Mouse (Mus musculus): ENCODE data around the gene Trim56. TPM values are rescaled to one million over a fixed set of nuclear protein-coding genes. Genes with fewer than 3 reads are reported as not detected.

Gene Trim56
- total and polyA plus RNA-seq, 2 experiments, result 4.3 to 9.3 TPM

DNA sequence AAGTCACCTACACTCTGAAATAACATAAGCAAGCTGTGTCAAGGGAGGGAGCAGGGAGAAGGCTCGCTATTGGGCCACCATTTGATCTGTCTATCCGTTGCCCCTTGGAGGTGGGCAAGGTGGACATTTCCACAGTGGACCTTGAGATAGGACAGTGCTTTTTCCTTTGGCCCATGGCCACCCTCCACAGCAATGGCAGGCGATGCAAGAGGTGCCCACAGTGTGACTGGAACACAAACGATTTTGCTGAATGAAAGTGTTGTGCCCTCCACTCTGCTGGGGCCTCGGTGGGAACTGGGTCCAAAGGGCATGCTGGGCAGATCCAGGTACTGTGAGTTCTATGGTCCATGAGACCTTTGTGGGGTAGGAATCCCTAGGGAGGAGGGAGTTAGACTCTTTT lies 53.4 kb downstream of the Trim56 start:
- Histone ChIP-seq H3K9ac (ENCODE audit: low read depth, low read length) (no peak overlapping the region), H3K36me3 (ENCODE audit: control insufficient read depth, insufficient read depth, low read length) (no peaks in the 10 kb centered on the region), H3K27ac (replicated peaks; ENCODE audit: insufficient read depth, low read depth, low read length) (no peak overlapping the region), H3K79me2 (ENCODE audit: control insufficient read depth, insufficient read depth, low read length) (no peaks in the 10 kb centered on the region), H3K27me3 (ENCODE audit: control insufficient read depth, insufficient read depth, low read length) (no peaks in the 10 kb centered on the region), H3K4me1 (ENCODE audit: control insufficient read depth, insufficient read depth, low read length) (no peaks in the 10 kb centered on the region), H3K4me3 (ENCODE audit: insufficient read depth, low read depth, low read length) (no peak overlapping the region)
- WGBS, result 75% methylated on average over 5 of the region's 5 CpGs
- DNase-seq (ENCODE audit: extremely low read depth, low read depth, low spot score), result no peak
- TF ChIP-seq POLR2A (IDR thresholded peaks at IDR 0.05; ENCODE audit: extremely low read depth, insufficient read depth, low read length) (no peak), CTCF (IDR thresholded peaks at IDR 0.05; ENCODE audit: low read depth, low read length) (no peak)

DNA sequence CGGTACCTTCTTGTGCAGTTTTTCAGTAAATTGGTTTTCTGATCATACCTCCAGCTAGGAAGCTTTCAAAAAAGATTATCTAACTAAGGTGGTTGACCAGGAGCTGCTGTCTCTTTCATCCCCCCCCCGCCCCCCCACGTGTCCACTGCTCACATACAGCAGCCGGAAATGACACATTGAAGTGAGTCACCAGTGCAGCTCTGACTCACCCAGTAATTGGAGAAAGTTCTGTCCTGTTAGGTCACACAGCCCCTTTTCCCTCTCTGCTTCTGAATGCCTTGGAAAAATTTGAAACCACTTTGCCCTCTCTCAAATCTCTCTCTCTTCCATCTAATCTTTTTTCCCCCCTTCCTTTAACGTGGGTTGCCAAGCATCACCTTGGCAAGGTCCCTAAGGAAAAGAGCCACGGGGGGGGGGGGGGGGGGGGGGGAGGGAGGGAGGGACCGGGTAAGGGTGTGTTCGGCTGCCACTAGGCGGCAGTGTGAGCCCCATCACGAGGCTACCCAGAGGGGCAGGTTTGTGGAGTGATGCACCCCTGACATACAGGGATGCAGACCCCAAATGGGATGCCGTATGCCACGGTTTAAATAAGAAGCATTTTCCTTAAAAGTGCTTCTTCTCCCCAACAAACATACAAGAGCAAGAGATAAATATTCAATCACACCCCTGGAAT lies 54.1 kb downstream of the Trim56 start:
- no peaks in the 10 kb centered on the region for H3K36me3 ChIP-seq (ENCODE audit: control insufficient read depth, insufficient read depth, low read length)
- WGBS, result 30% methylated on average over 11 of the region's 12 CpGs
- no peaks in the 10 kb centered on the region for H3K4me1 ChIP-seq (ENCODE audit: control insufficient read depth, insufficient read depth, low read length)
- H3K9ac ChIP-seq (ENCODE audit: low read depth, low read length), result no peak overlapping the region
- H3K27me3 ChIP-seq (ENCODE audit: control insufficient read depth, insufficient read depth, low read length), result no peaks in the 10 kb centered on the region
- DNase-seq (ENCODE audit: extremely low read depth, low read depth, low spot score), result no peak
- no peaks in the 10 kb centered on the region for H3K79me2 ChIP-seq (ENCODE audit: control insufficient read depth, insufficient read depth, low read length)
- TF ChIP-seq CTCF (IDR thresholded peaks at IDR 0.05; ENCODE audit: low read depth, low read length) (peak; percentile 80), POLR2A (IDR thresholded peaks at IDR 0.05; ENCODE audit: extremely low read depth, insufficient read depth, low read length) (no peak)
- H3K27ac ChIP-seq (replicated peaks; ENCODE audit: insufficient read depth, low read depth, low read length), result no peak overlapping the region
- no peak overlapping the region for H3K4me3 ChIP-seq (ENCODE audit: insufficient read depth, low read depth, low read length)

Other genes starting within 250 kb of the Trim56 start
- not detected in 2 replicates for gene Col26a1, start 233.0 kb downstream of the Trim56 start, total RNA-seq (2014; rRNA removed)
- gene Col26a1, start 233.0 kb downstream of the Trim56 start, polyA plus RNA-seq (2012; rRNA removed), result not detected in 2 replicates
- gene Ift22, start 208.1 kb downstream of the Trim56 start, total RNA-seq (2014; rRNA removed), result 2.4 and 3.2 TPM in 2 replicates
- 3.4 and 3.8 TPM in 2 replicates for gene Ift22, start 208.1 kb downstream of the Trim56 start, polyA plus RNA-seq (2012; rRNA removed)
- 106 and 115 TPM in 2 replicates for gene Fis1, start 162.9 kb downstream of the Trim56 start, total RNA-seq (2014; rRNA removed)
- 112 and 120 TPM in 2 replicates for gene Fis1, start 162.9 kb downstream of the Trim56 start, polyA plus RNA-seq (2012; rRNA removed)
- 0.40 and 0.46 TPM in 2 replicates for gene Cldn15, start 149.6 kb downstream of the Trim56 start, total RNA-seq (2014; rRNA removed)
- gene Cldn15, start 149.6 kb downstream of the Trim56 start, polyA plus RNA-seq (2012; rRNA removed), result 0.51 and 0.81 TPM in 2 replicates
- 21.5 and 22.7 TPM in 2 replicates for gene Plod3, start 129.2 kb downstream of the Trim56 start, total RNA-seq (2014; rRNA removed)
- gene Plod3, start 129.2 kb downstream of the Trim56 start, polyA plus RNA-seq (2012; rRNA removed), result 23.4 and 27.4 TPM in 2 replicates
- gene Znhit1, start 128.2 kb downstream of the Trim56 start, total RNA-seq (2014; rRNA removed), result 30.0 and 44.5 TPM in 2 replicates
- gene Znhit1, start 128.2 kb downstream of the Trim56 start, polyA plus RNA-seq (2012; rRNA removed), result 101 and 109 TPM in 2 replicates
- 0.07 TPM in 1 of 2 replicates, not detected in the other for gene Vgf, start 89.8 kb downstream of the Trim56 start, total RNA-seq (2014; rRNA removed)
- gene Vgf, start 89.8 kb downstream of the Trim56 start, polyA plus RNA-seq (2012; rRNA removed), result not detected in 2 replicates
- 21.5 and 23.8 TPM in 2 replicates for gene Ap1s1, start 70.1 kb downstream of the Trim56 start, total RNA-seq (2014; rRNA removed)
- gene Ap1s1, start 70.1 kb downstream of the Trim56 start, polyA plus RNA-seq (2012; rRNA removed), result 24.1 and 25.6 TPM in 2 replicates
- gene Serpine1, start 43.9 kb downstream of the Trim56 start, total RNA-seq (2014; rRNA removed), result 0.83 and 1.9 TPM in 2 replicates
- 0.12 and 0.32 TPM in 2 replicates for gene Serpine1, start 43.9 kb downstream of the Trim56 start, polyA plus RNA-seq (2012; rRNA removed)
- 0.28 TPM in 1 of 2 replicates, not detected in the other for gene Muc3, start 33.1 kb upstream of the Trim56 start, total RNA-seq (2014; rRNA removed)
- gene Muc3, start 33.1 kb upstream of the Trim56 start, polyA plus RNA-seq (2012; rRNA removed), result 0.19 and 0.37 TPM in 2 replicates
- not detected in 2 replicates for gene Muc3a, start 96.2 kb upstream of the Trim56 start, total RNA-seq (2014; rRNA removed)
- gene Muc3a, start 96.2 kb upstream of the Trim56 start, polyA plus RNA-seq (2012; rRNA removed), result 0.10 and 0.12 TPM in 2 replicates
- 0.28 and 0.34 TPM in 2 replicates for gene Ache, start 171.3 kb upstream of the Trim56 start, total RNA-seq (2014; rRNA removed)
- 0.36 and 0.55 TPM in 2 replicates for gene Ache, start 171.3 kb upstream of the Trim56 start, polyA plus RNA-seq (2012; rRNA removed)
- gene Ufsp1, start 178.4 kb upstream of the Trim56 start, total RNA-seq (2014; rRNA removed), result 1.1 and 1.4 TPM in 2 replicates
- 6.3 and 7.9 TPM in 2 replicates for gene Ufsp1, start 178.4 kb upstream of the Trim56 start, polyA plus RNA-seq (2012; rRNA removed)
- gene Srrt, start 191.5 kb upstream of the Trim56 start, total RNA-seq (2014; rRNA removed), result 20.7 and 25.2 TPM in 2 replicates
- 36.2 and 61.5 TPM in 2 replicates for gene Srrt, start 191.5 kb upstream of the Trim56 start, polyA plus RNA-seq (2012; rRNA removed)
- 5.8 and 6.5 TPM in 2 replicates for gene Trip6, start 198.2 kb upstream of the Trim56 start, total RNA-seq (2014; rRNA removed)
- 14.7 and 25.0 TPM in 2 replicates for gene Trip6, start 198.2 kb upstream of the Trim56 start, polyA plus RNA-seq (2012; rRNA removed)
- 4.0 and 4.7 TPM in 2 replicates for gene Slc12a9, start 217.4 kb upstream of the Trim56 start, total RNA-seq (2014; rRNA removed)
- gene Slc12a9, start 217.4 kb upstream of the Trim56 start, polyA plus RNA-seq (2012; rRNA removed), result 11.9 and 20.3 TPM in 2 replicates
- 10.8 and 15.5 TPM in 2 replicates for gene Ephb4, start 233.9 kb upstream of the Trim56 start, total RNA-seq (2014; rRNA removed)
- gene Ephb4, start 233.9 kb upstream of the Trim56 start, polyA plus RNA-seq (2012; rRNA removed), result 14.0 and 14.1 TPM in 2 replicates